Mouse (Mus musculus): ENCODE measurements around the gene Eea1.

DNA sequence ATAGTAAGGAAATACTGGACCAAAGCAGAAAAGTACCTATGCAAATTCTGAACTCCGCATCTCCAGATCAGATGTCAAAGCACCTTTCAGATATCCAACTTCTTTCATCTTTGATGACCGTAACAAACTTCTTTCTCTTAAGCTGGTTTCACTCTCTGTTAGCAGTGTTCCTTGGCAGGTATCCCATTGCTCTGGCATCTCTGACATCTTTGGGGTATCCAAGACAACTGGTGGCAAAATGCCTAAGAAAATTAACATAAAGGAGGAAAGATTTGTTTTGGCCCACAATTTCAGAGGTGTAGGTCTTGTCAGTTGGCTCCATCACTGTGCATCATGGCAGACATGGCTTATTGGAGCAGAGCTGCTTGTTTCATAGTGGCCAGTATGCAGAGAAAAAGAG, 10.9 kb downstream of the Eea1 start:
- TF ChIP-seq POLR2A (IDR thresholded peaks at IDR 0.05; ENCODE audit: low read depth, low read length) = no peak
- TF ChIP-seq CTCF (IDR thresholded peaks at IDR 0.05; ENCODE audit: extremely low read depth, insufficient read depth, insufficient read length, insufficient replicate concordance) = no peak
